Mouse (Mus musculus) layer of hippocampus, postnatal 36 days (tissue): ENCODE data around the gene Klk7. TPM values are rescaled to one million over a fixed set of nuclear protein-coding genes. Genes with fewer than 3 reads are reported as not detected.

Source experiments
- DNase-seq, 2 experiments: peaks; one replicate each; pipeline ENCODE4 v3.0.0; 2022
- total RNA-seq, 2 experiments: library from RNA; stranded (reverse); gene quantifications; 2 replicates each; pipeline ENCODE4 v1.2.3; 2021

Klk7 gene
- total RNA-seq, 2 experiments from 2014 or later = 0.38 to 0.47 TPM

- no peak for DNase-seq
Observed at GRCm38 (mm10) chr7:43797333-43797769, 13.7 kb upstream of the Klk7 start, which contains the start of gene Klk8. TSS of gene Klk8 (plus strand) at chr7:43797577.

- DNase-seq = no peak
Observed at GRCm38 (mm10) chr7:43797844-43798462, 13.1 kb upstream of the Klk7 start.

DNA sequence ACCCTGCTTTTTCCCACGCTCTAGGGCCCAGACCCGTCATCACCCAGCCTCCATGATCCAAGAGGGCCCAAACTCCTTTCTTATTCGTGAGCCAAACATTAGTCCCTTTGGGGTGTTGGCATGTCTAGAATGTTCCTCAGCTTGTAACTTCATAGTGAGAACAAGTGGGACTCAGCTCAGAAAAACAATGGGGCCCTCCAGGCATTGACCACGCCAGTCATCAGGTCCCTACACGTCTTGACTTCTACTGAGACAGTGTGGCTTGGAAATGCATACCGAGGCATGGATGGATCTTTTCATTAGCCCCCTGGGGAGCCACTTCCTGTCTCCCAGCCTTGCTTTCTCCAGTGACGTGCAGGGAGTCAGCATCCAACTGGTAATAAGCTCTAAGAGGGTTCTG lies 11.2 kb upstream of the Klk7 start:
- DNase-seq = no peak

- no peak for DNase-seq
Observed at GRCm38 (mm10) chr7:43815211-43815610, 4.1 kb downstream of the Klk7 start.

- no peak for DNase-seq
Observed at GRCm38 (mm10) chr7:43816746-43817145, 5.7 kb downstream of the Klk7 start.

- DNase-seq = no peak
Observed at GRCm38 (mm10) chr7:43821581-43821980, 10.5 kb downstream of the Klk7 start.

DNA sequence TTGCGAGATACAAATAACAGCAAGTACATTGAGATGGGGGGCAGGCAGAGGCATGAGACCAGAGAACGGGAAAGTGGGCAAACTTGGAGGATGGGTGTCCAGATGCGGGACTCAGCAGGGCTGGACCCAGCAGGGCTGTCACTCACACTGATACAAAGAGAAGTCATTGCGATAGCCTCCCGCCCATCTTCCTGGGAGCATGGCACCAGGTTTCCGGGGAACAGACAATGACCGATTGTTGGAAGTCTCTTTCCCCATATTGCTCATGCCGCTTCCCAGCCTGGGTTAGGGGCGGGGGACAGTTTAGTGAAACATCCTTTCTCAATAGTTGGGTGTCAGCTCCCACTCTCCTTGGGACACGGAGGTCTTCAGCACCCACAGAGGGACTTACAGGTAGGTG lies 13.1 kb downstream of the Klk7 start, which contains the start of gene Klk6:
TSS of gene Klk6 (plus strand) at position 301 of the 400 bp plus-strand sequence.
- DNase-seq = no peak

- DNase-seq = no peak
Observed at GRCm38 (mm10) chr7:43826056-43826455, 15.0 kb downstream of the Klk7 start.

- no peak for DNase-seq
Observed at GRCm38 (mm10) chr7:43827706-43828105, 16.6 kb downstream of the Klk7 start.

- no peak for DNase-seq
Observed at GRCm38 (mm10) chr7:43829006-43829405, 17.9 kb downstream of the Klk7 start.

GRCm38 (mm10) chr7:43841701-43842100 lies 30.6 kb downstream of the Klk7 start, which contains the start of gene Klk5:
TSS of gene Klk5 (plus strand) at chr7:43841971.
- no peak for DNase-seq

- no peak for DNase-seq
Observed at GRCm38 (mm10) chr7:43843801-43844200, 32.7 kb downstream of the Klk7 start.

GRCm38 (mm10) chr7:43851616-43852015 lies 40.5 kb downstream of the Klk7 start:
- no peak for DNase-seq

GRCm38 (mm10) chr7:43854642-43855380 lies 43.7 kb downstream of the Klk7 start:
- no peak for DNase-seq

DNA sequence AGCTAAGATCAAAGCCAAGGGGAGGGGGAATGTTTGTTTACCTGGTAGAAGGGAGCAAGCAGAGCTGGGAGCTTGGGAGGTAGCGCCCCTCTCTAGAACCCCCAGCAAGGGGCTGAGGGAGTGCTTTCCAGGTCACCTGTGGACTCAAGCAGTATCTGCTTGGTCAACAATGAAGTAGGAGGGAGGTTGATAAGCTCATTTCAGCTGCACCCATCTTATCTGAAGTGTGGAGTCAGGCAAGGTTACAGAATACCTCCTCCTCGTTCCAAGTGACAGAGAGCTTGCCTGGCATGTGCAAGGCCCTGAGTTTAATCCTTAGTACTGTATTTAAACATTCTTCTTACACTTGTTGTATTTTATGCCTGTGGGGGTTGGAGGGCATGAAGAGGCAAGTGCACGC lies 44.6 kb downstream of the Klk7 start:
- no peak for DNase-seq

GRCm38 (mm10) chr7:43856307-43856706 lies 45.2 kb downstream of the Klk7 start:
- no peak for DNase-seq

GRCm38 (mm10) chr7:43857501-43857900 lies 46.4 kb downstream of the Klk7 start:
- DNase-seq = no peak

- DNase-seq = no peak
Observed at GRCm38 (mm10) chr7:43860411-43860810, 49.3 kb downstream of the Klk7 start.

Other genes starting within 250 kb of the Klk7 start
- 1 to 10 TPM; 5.5 to 6.6 TPM for gene Zfp658, start 249.0 kb upstream of the Klk7 start, total RNA-seq
- 10 to 100 TPM; 22.0 to 22.1 TPM for gene Zfp719, start 231.7 kb upstream of the Klk7 start, total RNA-seq
- gene Zfp819, start 204.1 kb upstream of the Klk7 start, total RNA-seq = under 1 TPM; 0.15 to 0.20 TPM
- under 1 TPM in 1 of 2 experiments, not detected in 1; 0.25 TPM for gene Ceacam18, start 176.6 kb upstream of the Klk7 start, total RNA-seq
- gene Siglece, start 151.1 kb upstream of the Klk7 start, total RNA-seq = 1 to 10 TPM in 1 of 2 experiments, under 1 TPM in 1; 0.83 to 1.4 TPM
- gene Ctu1, start 139.3 kb upstream of the Klk7 start, total RNA-seq = 10 to 100 TPM; 11.7 to 11.8 TPM
- gene Klk14, start 120.9 kb upstream of the Klk7 start, total RNA-seq = not detected
- gene Klk13, start 98.7 kb upstream of the Klk7 start, total RNA-seq = not detected
- not detected for gene Klk12, start 42.4 kb upstream of the Klk7 start, total RNA-seq
- gene Klk11, start 36.7 kb upstream of the Klk7 start, total RNA-seq = not detected
- under 1 TPM; 0.83 to 1.00 TPM for gene Klk10, start 30.3 kb upstream of the Klk7 start, total RNA-seq
- gene Klk9, start 19.4 kb upstream of the Klk7 start, total RNA-seq = not detected
- gene Klk8, start 13.7 kb upstream of the Klk7 start, total RNA-seq = 10 to 100 TPM; 25.4 to 31.7 TPM
- gene Klk6, start 13.2 kb downstream of the Klk7 start, total RNA-seq = under 1 TPM in 1 of 2 experiments, not detected in 1; 0.87 TPM
- not detected for gene Klk5, start 30.7 kb downstream of the Klk7 start, total RNA-seq
- gene Klk4, start 69.9 kb downstream of the Klk7 start, total RNA-seq = not detected
- gene Klk15, start 122.4 kb downstream of the Klk7 start, total RNA-seq = not detected
- gene Klk1b8, start 139.4 kb downstream of the Klk7 start, total RNA-seq = not detected
- gene Klk1b1, start 155.5 kb downstream of the Klk7 start, total RNA-seq = not detected
- not detected for gene Klk1b9, start 164.8 kb downstream of the Klk7 start, total RNA-seq
- not detected for gene Klk1b11, start 184.6 kb downstream of the Klk7 start, total RNA-seq
- not detected for gene Klk1b26, start 200.9 kb downstream of the Klk7 start, total RNA-seq
- gene Klk1b27, start 241.0 kb downstream of the Klk7 start, total RNA-seq = not detected